Mouse (Mus musculus): ENCODE measurements at regions not wholly inside any gene's neighbourhood (a gene's known extent, or its start where the extent isn't known, plus 50 kb on each side); places are given as distances from the start of the nearest gene placed in this dataset.

- DNase-seq: peak; percentile 24
These were observed 199.4 kb upstream of the Apob start for GRCm38 (mm10) chr12:7778056-7778440.

- peak; percentile 17 for DNase-seq
These were observed 160.8 kb upstream of the Apob start for GRCm38 (mm10) chr12:7816616-7817015.

GRCm38 (mm10) chr12:7820006-7820704, 157.3 kb upstream of the Apob start:
- no peak for DNase-seq

- DNase-seq: no peak
These were observed 156.7 kb upstream of the Apob start for GRCm38 (mm10) chr12:7820718-7821117.

- no peak for DNase-seq
These were observed 141.7 kb upstream of the Apob start for GRCm38 (mm10) chr12:7835731-7836130.

GRCm38 (mm10) chr12:7853876-7854275, 123.6 kb upstream of the Apob start:
- no peak for DNase-seq

GRCm38 (mm10) chr12:7855683-7856082, 121.8 kb upstream of the Apob start:
- DNase-seq: no peak

GRCm38 (mm10) chr12:7859533-7859932, 117.9 kb upstream of the Apob start:
- DNase-seq: no peak

- DNase-seq: no peak
These were observed 107.4 kb upstream of the Apob start for GRCm38 (mm10) chr12:7870004-7870403.

GRCm38 (mm10) chr12:7870473-7870872, 107.0 kb upstream of the Apob start:
- DNase-seq: no peak

- no peak for DNase-seq
These were observed 102.0 kb upstream of the Apob start for GRCm38 (mm10) chr12:7875454-7875853.

- no peak for DNase-seq
These were observed 101.0 kb upstream of the Apob start for GRCm38 (mm10) chr12:7876302-7877063.

- DNase-seq: no peak
These were observed 98.7 kb upstream of the Apob start for GRCm38 (mm10) chr12:7878761-7879160.

GRCm38 (mm10) chr12:7896156-7896555, 81.3 kb upstream of the Apob start:
- no peak for DNase-seq

GRCm38 (mm10) chr12:7905329-7905728, 72.1 kb upstream of the Apob start:
- no peak for DNase-seq

GRCm38 (mm10) chr12:7906831-7907230, 70.6 kb upstream of the Apob start:
- no peak for DNase-seq

- DNase-seq: no peak
These were observed 67.6 kb upstream of the Apob start for GRCm38 (mm10) chr12:7909746-7910360.

GRCm38 (mm10) chr12:7910509-7910908, 66.9 kb upstream of the Apob start:
- DNase-seq: no peak

- no peak for DNase-seq
These were observed 59.1 kb upstream of the Apob start for GRCm38 (mm10) chr12:7918385-7918784.

GRCm38 (mm10) chr12:7918967-7919708, 58.3 kb upstream of the Apob start:
- DNase-seq: no peak

- no peak for DNase-seq
These were observed 57.6 kb upstream of the Apob start for GRCm38 (mm10) chr12:7919709-7920324.

- no peak for DNase-seq
These were observed 56.6 kb upstream of the Apob start for GRCm38 (mm10) chr12:7920888-7921287.

All from adrenal gland, postnatal 25 days (tissue).